Mouse (Mus musculus): ENCODE results near the gene Rwdd2b.

- no peak for TF ChIP-seq ZC3H11A (IDR thresholded peaks at IDR 0.05; ENCODE audit: borderline replicate concordance, low read depth, low read length)
- no peak for TF ChIP-seq CHD2 (IDR thresholded peaks at IDR 0.05; ENCODE audit: low read depth, low read length)
- TF ChIP-seq HCFC1 (IDR thresholded peaks at IDR 0.05; ENCODE audit: borderline replicate concordance, insufficient read depth, low read length): no peak
- TF ChIP-seq ZNF384 (IDR thresholded peaks at IDR 0.05; ENCODE audit: low read depth, low read length): no peak
- no peak for TF ChIP-seq MAFK (IDR thresholded peaks at IDR 0.05; ENCODE audit: insufficient read depth, low read depth, low read length)
These were observed 4.7 kb upstream of the Rwdd2b start for GRCm38 (mm10) chr16:87445110-87445509.

Data from ES-E14 (cell line).